Mouse (Mus musculus) heart, adult 11 months (tissue): Measurements from ENCODE around the gene Ifna1.
"Not testable (repeated sequence)": the region's sequence is repeated elsewhere in the genome, so short reads cannot be mapped to it uniquely, and the experiment has no call there.

Experiments used
- DNase-seq: peaks from one replicate; pipeline ENCODE4 v3.0.0; 2022

The Ifna1 gene

GRCm38 (mm10) chr4:88849698-88850097, at the start of gene Ifna1:
TSS of gene Ifna1 (plus strand) at chr4:88850087.
- DNase-seq: no peak

- DNase-seq: not testable (repeated sequence)
Observed at GRCm38 (mm10) chr4:88802954-88803353, 46.9 kb upstream of the Ifna1 start, which contains the start of gene Gm13287. TSS of gene Gm13287 (plus strand) at chr4:88803254.

GRCm38 (mm10) chr4:88805231-88805630, 44.7 kb upstream of the Ifna1 start, which contains the start of gene Gm13288:
TSS of gene Gm13288 (plus strand) at chr4:88805531.
- not testable (repeated sequence) for DNase-seq

- DNase-seq: peak; percentile 93
Observed at GRCm38 (mm10) chr4:88805761-88806160, 44.1 kb upstream of the Ifna1 start.

- DNase-seq: no peak
Observed at GRCm38 (mm10) chr4:88815928-88816327, 34.0 kb upstream of the Ifna1 start, which contains the start of gene Ifna7. TSS of gene Ifna7 (plus strand) at chr4:88816228.

GRCm38 (mm10) chr4:88819659-88820058, 30.2 kb upstream of the Ifna1 start, which contains the start of gene Ifna11:
TSS of gene Ifna11 (plus strand) at chr4:88819959.
- no peak for DNase-seq

GRCm38 (mm10) chr4:88822995-88823394, 26.9 kb upstream of the Ifna1 start:
- no peak for DNase-seq

GRCm38 (mm10) chr4:88827116-88827515, 22.8 kb upstream of the Ifna1 start, which contains the start of gene Ifna6:
TSS of gene Ifna6 (plus strand) at chr4:88827416.
- DNase-seq: not testable (repeated sequence)

GRCm38 (mm10) chr4:88830523-88830922, 19.4 kb upstream of the Ifna1 start:
- no peak for DNase-seq

- not testable (repeated sequence) for DNase-seq
Observed at GRCm38 (mm10) chr4:88835225-88835624, 14.7 kb upstream of the Ifna1 start, which contains the start of gene Ifna5. TSS of gene Ifna5 (plus strand) at chr4:88835525.

- no peak for DNase-seq
Observed at GRCm38 (mm10) chr4:88838828-88839227, 11.1 kb upstream of the Ifna1 start.

GRCm38 (mm10) chr4:88840058-88840457, 9.8 kb upstream of the Ifna1 start:
- no peak for DNase-seq

GRCm38 (mm10) chr4:88841438-88841911, 8.4 kb upstream of the Ifna1 start, which contains the start of gene Ifna4:
TSS of gene Ifna4 (plus strand) at chr4:88841861.
- DNase-seq: no peak

- no peak for DNase-seq
Observed at GRCm38 (mm10) chr4:88845334-88845733, 4.6 kb upstream of the Ifna1 start.

- no peak for DNase-seq
Observed at GRCm38 (mm10) chr4:88851026-88851763, 1.3 kb downstream of the Ifna1 start.

GRCm38 (mm10) chr4:88859214-88859613, 9.3 kb downstream of the Ifna1 start:
- no peak for DNase-seq

GRCm38 (mm10) chr4:88863309-88863708, 13.4 kb downstream of the Ifna1 start:
- DNase-seq: no peak

- peak; percentile 88 for DNase-seq
Observed at GRCm38 (mm10) chr4:88864599-88864998, 14.7 kb downstream of the Ifna1 start.

- peak; percentile 71 for DNase-seq
Observed at GRCm38 (mm10) chr4:88865011-88865569, 15.2 kb downstream of the Ifna1 start.

GRCm38 (mm10) chr4:88867366-88867925, 17.6 kb downstream of the Ifna1 start:
- DNase-seq: peak; percentile 96

- DNase-seq: peak; percentile 94
Observed at GRCm38 (mm10) chr4:88867926-88868911, 18.3 kb downstream of the Ifna1 start.

- no peak for DNase-seq
Observed at GRCm38 (mm10) chr4:88872691-88873090, 22.8 kb downstream of the Ifna1 start.
